Mouse (Mus musculus): ENCODE data around the gene Slc41a2.

DNA sequence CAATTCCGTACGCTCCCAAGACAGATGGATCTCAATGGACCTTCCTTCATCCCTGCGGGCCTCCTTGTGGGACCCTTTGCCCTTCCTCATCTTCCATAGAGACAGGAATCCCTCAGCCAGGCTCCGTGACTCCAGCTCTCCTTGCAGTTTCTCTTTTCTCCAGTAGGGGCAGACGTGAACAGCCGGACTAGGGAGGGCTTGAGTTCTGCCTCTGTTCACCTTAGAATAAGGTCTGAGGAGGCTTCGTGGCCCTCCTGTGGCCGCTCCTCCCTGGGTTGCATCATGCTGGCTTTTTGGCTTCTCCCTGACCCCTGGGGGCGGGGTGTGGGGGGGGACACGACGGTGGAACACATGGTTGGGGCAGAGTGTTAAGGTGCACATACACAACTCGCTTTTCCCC is 118.0 kb downstream of the Slc41a2 start:
- TF ChIP-seq CTCF (IDR thresholded peaks at IDR 0.05; ENCODE audit: extremely low read depth, insufficient read length, insufficient replicate concordance, low read depth, low read length) = peak; percentile 78; the same call in 1 of the 2 replicates
- TF ChIP-seq POLR2A (IDR thresholded peaks at IDR 0.05; ENCODE audit: low read depth, low read length) = no peak

Measured in small intestine, adult 2 months (tissue).